Mouse (Mus musculus): ENCODE results near the gene Muc1. TPM values are rescaled to one million over a fixed set of nuclear protein-coding genes. Genes with fewer than 3 reads are reported as not detected.

Muc1 gene
- total and polyA plus RNA-seq, 3 experiments = 0.04 to 1.1 TPM; not detected in 1

DNA sequence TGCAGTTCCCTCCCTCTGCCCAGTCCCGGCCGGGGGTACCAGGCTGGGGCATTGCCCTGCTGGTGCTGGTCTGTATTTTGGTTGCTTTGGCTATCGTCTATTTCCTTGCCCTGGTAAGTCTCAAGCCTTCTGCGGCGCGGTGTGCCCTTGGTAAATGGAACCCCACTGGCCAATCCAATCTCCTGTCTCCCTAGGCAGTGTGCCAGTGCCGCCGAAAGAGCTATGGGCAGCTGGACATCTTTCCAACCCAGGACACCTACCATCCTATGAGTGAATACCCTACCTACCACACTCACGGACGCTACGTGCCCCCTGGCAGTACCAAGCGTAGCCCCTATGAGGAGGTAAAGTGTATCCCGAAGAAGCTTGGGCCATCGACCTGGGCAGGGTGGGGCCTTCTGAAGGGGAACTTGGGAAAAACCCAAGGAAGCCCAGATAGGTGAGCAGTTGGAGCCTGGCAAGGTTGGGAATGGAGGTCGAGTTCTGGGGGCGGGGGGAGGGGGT is 3.0 kb downstream of the Muc1 start:
- TF ChIP-seq CTCF (IDR thresholded peaks at IDR 0.05 in 2 of 3, conservative IDR thresholded peaks at IDR 0.05 in 1 of 3; ENCODE audit: control insufficient read depth in 1 of 3, insufficient read depth in 1 of 3, low read depth in 2 of 3, low read length in 3 of 3, poor library complexity in 1 of 3, severe bottlenecking in 1 of 3) (no peak), RCOR1 (IDR thresholded peaks at IDR 0.05; ENCODE audit: low read depth, low read length) (no peak), CHD1 (IDR thresholded peaks at IDR 0.05; ENCODE audit: low read depth, low read length) (no peak), USF1 (IDR thresholded peaks at IDR 0.05; ENCODE audit: low read depth, low read length) (no peak), BHLHE40 (IDR thresholded peaks at IDR 0.05; ENCODE audit: borderline replicate concordance, low read depth, low read length) (no peak)
- Histone ChIP-seq H3K4me1 (ENCODE audit: control insufficient read depth in 1 of 2, insufficient read depth in 2 of 2, low read length in 2 of 2) (peaks cover 7 to 26% of the 10 kb centered on the region in 2 experiments), H3K9ac (ENCODE audit: control insufficient read depth, low read depth, low read length, poor library complexity, severe bottlenecking) (no peak overlapping the region), H3K36me3 (ENCODE audit: control insufficient read depth in 1 of 2, insufficient read depth in 2 of 2, low read length in 2 of 2) (peaks cover 0 to 14% of the 10 kb centered on the region in 2 experiments; a peak in 2 of 4 replicates), H3K27me3 (ENCODE audit: control insufficient read depth in 1 of 2, insufficient read depth in 2 of 2, low read length in 2 of 2) (no peaks in the 10 kb centered on the region), H3K4me3 (ENCODE audit: control insufficient read depth in 1 of 2, insufficient read depth in 1 of 2, low read depth in 2 of 2, low read length in 2 of 2) (no peak overlapping the region), H3K79me2 (ENCODE audit: control insufficient read depth, insufficient read depth, low read length, poor library complexity) (no peaks in the 10 kb centered on the region), H3K9me3 (replicated peaks; ENCODE audit: insufficient read depth, low read length) (no peaks in the 10 kb centered on the region), H3K27ac (ENCODE audit: control insufficient read depth, low read depth, low read length) (no peak overlapping the region)
- no peak for DNase-seq (ENCODE audit: low read depth, low spot score)

DNA sequence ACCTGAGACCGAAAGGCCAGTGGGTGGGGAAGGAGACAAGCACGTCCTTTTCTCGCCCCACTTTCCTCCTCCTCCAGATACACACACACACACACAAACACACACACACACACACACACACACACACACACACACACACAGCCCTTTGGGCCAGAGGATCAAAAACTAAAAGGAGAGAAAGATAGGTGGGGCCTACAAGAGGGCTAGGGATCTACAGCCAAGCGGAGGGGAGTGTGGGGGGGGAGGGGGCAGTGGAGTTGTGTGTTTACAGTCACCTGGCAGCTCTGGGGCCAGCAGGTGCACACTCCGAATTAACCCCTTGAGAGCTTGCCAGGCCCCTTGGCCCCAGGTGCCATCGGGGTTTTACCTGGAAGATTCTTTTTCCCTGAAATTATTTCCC is 3.8 kb downstream of the Muc1 start:
- Histone ChIP-seq H3K9ac (ENCODE audit: control insufficient read depth, low read depth, low read length, poor library complexity, severe bottlenecking) (no peak overlapping the region), H3K9me3 (replicated peaks; ENCODE audit: insufficient read depth, low read length) (no peaks in the 10 kb centered on the region), H3K27ac (ENCODE audit: control insufficient read depth, low read depth, low read length) (no peak overlapping the region), H3K36me3 (ENCODE audit: control insufficient read depth in 1 of 2, insufficient read depth in 2 of 2, low read length in 2 of 2) (peaks cover 0 to 14% of the 10 kb centered on the region in 2 experiments; a peak in 2 of 4 replicates), H3K79me2 (ENCODE audit: control insufficient read depth, insufficient read depth, low read length, poor library complexity) (no peaks in the 10 kb centered on the region), H3K4me1 (ENCODE audit: control insufficient read depth in 1 of 2, insufficient read depth in 2 of 2, low read length in 2 of 2) (peaks cover 7 to 20% of the 10 kb centered on the region in 2 experiments), H3K27me3 (ENCODE audit: control insufficient read depth in 1 of 2, insufficient read depth in 2 of 2, low read length in 2 of 2) (no peaks in the 10 kb centered on the region), H3K4me3 (ENCODE audit: control insufficient read depth in 1 of 2, insufficient read depth in 1 of 2, low read depth in 2 of 2, low read length in 2 of 2) (no peak overlapping the region)
- DNase-seq (ENCODE audit: low read depth, low spot score) = no peak
- TF ChIP-seq CHD1 (IDR thresholded peaks at IDR 0.05; ENCODE audit: low read depth, low read length) (no peak), TCF12 (IDR thresholded peaks at IDR 0.05; ENCODE audit: low read depth, low read length) (no peak), RCOR1 (IDR thresholded peaks at IDR 0.05; ENCODE audit: low read depth, low read length) (no peak), EP300 (IDR thresholded peaks at IDR 0.05; ENCODE audit: low read depth in 1 of 2, low read length in 2 of 2) (no peak), GATA1 (IDR thresholded peaks at IDR 0.05; ENCODE audit: low read depth, low read length) (no peak), TAL1 (IDR thresholded peaks at IDR 0.05; ENCODE audit: low read length) (no peak), HCFC1 (IDR thresholded peaks at IDR 0.05; ENCODE audit: low read depth, low read length) (no peak), POLR2A (IDR thresholded peaks at IDR 0.05; ENCODE audit: control insufficient read depth in 1 of 2, insufficient read depth in 1 of 2, low read depth in 1 of 2, low read length in 2 of 2, poor library complexity in 1 of 2) (no peak), ETS1 (IDR thresholded peaks at IDR 0.05; ENCODE audit: low read depth, low read length) (no peak), ZKSCAN1 (IDR thresholded peaks at IDR 0.05; ENCODE audit: low read depth, low read length) (no peak), MEF2A (IDR thresholded peaks at IDR 0.05; ENCODE audit: extremely low read depth, insufficient replicate concordance, low read depth, low read length, poor library complexity, severe bottlenecking) (no peak), ZNF384 (IDR thresholded peaks at IDR 0.05; ENCODE audit: low read depth, low read length) (no peak)
